Mouse (Mus musculus) ES-Bruce4 (cell line): ENCODE measurements around the gene G6pc.

Experiments used
- CTCF ChIP-seq: IDR thresholded peaks from one replicate; pipeline ENCODE4 v1.8.1; 2011; ENCODE audit warnings: low read depth, low read length
- EP300 ChIP-seq: IDR thresholded peaks from 2 replicates; pipeline ENCODE4 v1.6.1; 2011; ENCODE audit warnings: low read depth, low read length; ENCODE audit not compliant: insufficient read depth
- POLR2A ChIP-seq: IDR thresholded peaks from one replicate; pipeline ENCODE4 v1.8.1; 2011; ENCODE audit warnings: low read length; ENCODE audit not compliant: insufficient read depth

GRCm38 (mm10) chr11:101360651-101361113 is 6.7 kb upstream of the G6pc start:
- TF ChIP-seq CTCF (no peak), EP300 (no peak), POLR2A (no peak)
